Mouse (Mus musculus) neural tube, embryonic 10.5 days (tissue): Measurements from ENCODE around the gene Srsy.
"Not testable (repeated sequence)": the region's sequence is repeated elsewhere in the genome, so short reads cannot be mapped to it uniquely, and the experiment has no call there.

Experiments
- DNase-seq: peaks from one replicate; pipeline ENCODE4 v3.0.0-alpha.2; 2017; ENCODE audit warnings: low spot score; ENCODE audit errors: extremely low spot score

Srsy gene

GRCm38 (mm10) chrY:17937230-17937629, at the start of gene Srsy:
Gene Srsy (minus strand): TSS chrY:17937330.
- not testable (repeated sequence) for DNase-seq
